Mouse (Mus musculus) forebrain, embryonic 16.5 days (tissue): ENCODE measurements at regions not wholly inside any gene's neighbourhood (a gene's known extent, or its start where the extent isn't known, plus 50 kb on each side); places are given as distances from the start of the nearest gene placed in this dataset. TPM values are rescaled to one million over a fixed set of nuclear protein-coding genes. Genes with fewer than 3 reads are reported as not detected.
"Not testable (repeated sequence)": the region's sequence is repeated elsewhere in the genome, so short reads cannot be mapped to it uniquely, and the experiment has no call there.

ENCODE experiments used
- ATAC-seq: fragments of 200-750 bp; cut with Nextera tagmentation; 2 replicates; pipeline ENCODE4 v1.8.0; 2017; ENCODE audit warnings: mild to moderate bottlenecking, moderate library complexity
- H3K27ac ChIP-seq: fragments of 300-500 bp; sonication (generic); 2 replicates; pipeline ENCODE4 v1.5.1; 2014; ENCODE audit warnings: low read length, control low read depth
- H3K27me3 ChIP-seq: fragments of 300-500 bp; sonication (generic); replicated peaks from 2 replicates; pipeline ENCODE4 v1.6.1; 2014; ENCODE audit warnings: low read length; ENCODE audit not compliant: control insufficient read depth, insufficient read depth
- H3K36me3 ChIP-seq: fragments of 300-500 bp; sonication (generic); 2 replicates; pipeline ENCODE4 v1.6.1; 2014; ENCODE audit not compliant: control insufficient read depth, insufficient read depth
- H3K4me1 ChIP-seq: fragments of 300-500 bp; sonication (generic); replicated peaks from 2 replicates; pipeline ENCODE4 v1.6.1; 2014; ENCODE audit warnings: low read length; ENCODE audit not compliant: control insufficient read depth, insufficient read depth
- H3K4me2 ChIP-seq: fragments of 300-500 bp; sonication (generic); 2 replicates; pipeline ENCODE4 v1.6.1; 2014; ENCODE audit warnings: mild to moderate bottlenecking, low read length, control low read depth
- H3K4me3 ChIP-seq: fragments of 300-500 bp; sonication (generic); replicated peaks from 2 replicates; pipeline ENCODE4 v1.5.1; 2014; ENCODE audit warnings: mild to moderate bottlenecking, low read length, control low read depth
- H3K9ac ChIP-seq: fragments of 300-500 bp; sonication (generic); replicated peaks from 2 replicates; pipeline ENCODE4 v1.6.1; 2014; ENCODE audit warnings: low read depth, low read length, control low read depth
- H3K9me3 ChIP-seq: fragments of 300-500 bp; sonication (generic); 2 replicates; pipeline ENCODE4 v1.6.1; 2016; ENCODE audit warnings: low read length; ENCODE audit not compliant: control insufficient read depth
- WGBS: fragments of 180-500 bp; shearing (Covaris S2); extraction: QIAGEN DNeasy Blood & Tissue Kit; methylation state at CpG from one replicate; pipeline ENCODE4 v1.1.7; 2014; 5-methylcytosine and 5-hydroxymethylcytosine counted together
- microRNA-seq: library from miRNA; unstranded; fragments of <30 nt; microRNA quantifications from one replicate; pipeline ENCODE4, GENCODE M21; 2017

DNA sequence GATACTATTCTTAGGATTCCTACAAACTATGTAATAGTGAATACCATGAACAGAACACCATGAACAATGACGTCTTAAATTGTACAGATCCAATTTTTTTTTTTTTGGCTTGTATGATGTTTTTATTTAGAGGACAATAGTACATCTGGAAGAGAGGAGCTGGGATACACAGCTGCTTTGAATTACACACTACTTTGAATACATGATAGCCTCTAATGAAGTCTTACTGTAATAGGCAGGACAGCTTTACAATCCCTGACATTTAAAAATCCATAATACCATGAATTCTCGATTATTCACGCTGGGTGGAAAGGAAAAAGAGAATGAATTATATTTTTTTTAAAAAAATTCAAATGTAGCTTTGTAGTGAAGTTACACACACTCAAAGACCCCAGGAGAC is 63.4 kb upstream of the Pou1f1 start:
- not testable (repeated sequence) for ATAC-seq, H3K4me3 ChIP-seq, H3K36me3 ChIP-seq, H3K27ac ChIP-seq, H3K4me1 ChIP-seq, H3K4me2 ChIP-seq, H3K9ac ChIP-seq, H3K27me3 ChIP-seq, H3K9me3 ChIP-seq
- WGBS = 63% methylated on average over 1 of the region's 3 CpGs

DNA sequence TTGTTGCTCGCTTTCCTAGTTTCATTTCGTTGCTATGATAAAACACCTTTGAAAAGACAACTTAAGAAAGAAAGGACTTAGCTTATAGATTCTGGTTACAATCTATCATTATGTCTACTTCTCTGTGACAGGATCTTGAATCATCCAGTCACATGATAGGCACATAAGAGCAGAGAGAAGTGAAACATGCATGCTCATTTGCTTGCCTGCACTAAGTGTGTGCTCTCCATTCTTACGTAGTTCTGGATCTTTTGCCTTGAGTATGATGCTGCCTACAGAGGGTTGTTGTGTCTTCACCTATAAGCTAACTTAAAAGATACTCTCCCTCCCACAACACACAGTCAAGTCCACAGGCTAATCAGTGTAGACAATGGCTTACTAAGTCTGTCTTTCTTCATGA is 62.1 kb upstream of the Pou1f1 start:
- Histone ChIP-seq H3K36me3 (no peaks in the 10 kb centered on the region), H3K4me3 (no peak overlapping the region), H3K27me3 (no peaks in the 10 kb centered on the region), H3K4me2 (no peak overlapping the region), H3K4me1 (no peaks in the 10 kb centered on the region), H3K27ac (no peak overlapping the region), H3K9ac (no peak overlapping the region), H3K9me3 (no peaks in the 10 kb centered on the region)
- WGBS = 90% methylated on average over 3 of the region's 3 CpGs
- ATAC-seq = no peak

DNA sequence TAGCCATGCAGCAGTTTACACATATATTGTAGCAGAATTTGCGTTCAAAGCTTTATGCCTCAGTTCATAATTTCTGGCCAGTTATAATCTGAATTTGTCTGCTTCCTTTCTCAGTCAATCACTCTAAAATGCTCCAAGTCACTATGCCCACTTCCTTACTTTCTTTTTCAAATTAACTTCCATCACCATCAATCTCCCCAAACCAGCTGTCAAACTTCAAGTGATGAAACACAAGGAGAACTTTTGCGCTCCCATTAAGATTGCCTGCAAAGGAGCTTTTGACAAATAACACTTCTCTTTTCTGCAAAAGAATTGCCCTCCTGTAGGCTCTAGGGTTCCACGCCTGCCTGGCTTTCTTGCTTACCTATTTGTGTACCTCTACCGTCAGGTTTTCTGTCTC is 50.6 kb upstream of the Pou1f1 start:
- ATAC-seq = no peak
- Histone ChIP-seq H3K4me2 (no peak overlapping the region), H3K4me1 (no peaks in the 10 kb centered on the region), H3K27me3 (no peaks in the 10 kb centered on the region), H3K9ac (no peak overlapping the region), H3K27ac (no peak overlapping the region), H3K9me3 (no peaks in the 10 kb centered on the region), H3K4me3 (no peak overlapping the region), H3K36me3 (no peaks in the 10 kb centered on the region)
- 79% methylated on average over 4 of the region's 4 CpGs for WGBS

Small RNA genes lying in the stretch of these regions (microRNA-seq; reads per million reads assigned to microRNA genes)
- gene Gm23659 = not detected
